Mouse (Mus musculus) adrenal gland (tissue): Measurements from ENCODE around the gene Cisd1.
"Not testable (repeated sequence)": the region's sequence is repeated elsewhere in the genome, so short reads cannot be mapped to it uniquely, and the experiment has no call there.

Experiments used
- intact Hi-C: fragments of 180-260 bp; cut with DNase I; formaldehyde crosslinking; loops from one replicate; pipeline ENCODE4 v1.15.1; 2025
- long read RNA-seq, 2 experiments: library from polyadenylated mRNA; unstranded; transcript quantifications; one replicate each; pipeline ENCODE4 v2.0.0; 2020; ENCODE audit warnings: borderline replicate concordance in 1 of 2; ENCODE audit not compliant: insufficient replicate concordance in 1 of 2

Cisd1 gene
- long read RNA-seq, experiment 1, transcript Cisd1-201 (3 exons, 1,084 nt), result major isoform, 103 of 104 reads
- long read RNA-seq, experiment 1, partial matches to known transcripts, result 1 of 104 reads
- long read RNA-seq, experiment 1, other reads (novel, unspliced or antisense), result 0 of 104 reads
- long read RNA-seq, experiment 2, transcript Cisd1-201 (3 exons, 1,084 nt), result major isoform, 144 of 144 reads
- long read RNA-seq, experiment 2, partial matches to known transcripts, result 0 of 144 reads
- long read RNA-seq, experiment 2, other reads (novel, unspliced or antisense), result 0 of 144 reads

DNA sequence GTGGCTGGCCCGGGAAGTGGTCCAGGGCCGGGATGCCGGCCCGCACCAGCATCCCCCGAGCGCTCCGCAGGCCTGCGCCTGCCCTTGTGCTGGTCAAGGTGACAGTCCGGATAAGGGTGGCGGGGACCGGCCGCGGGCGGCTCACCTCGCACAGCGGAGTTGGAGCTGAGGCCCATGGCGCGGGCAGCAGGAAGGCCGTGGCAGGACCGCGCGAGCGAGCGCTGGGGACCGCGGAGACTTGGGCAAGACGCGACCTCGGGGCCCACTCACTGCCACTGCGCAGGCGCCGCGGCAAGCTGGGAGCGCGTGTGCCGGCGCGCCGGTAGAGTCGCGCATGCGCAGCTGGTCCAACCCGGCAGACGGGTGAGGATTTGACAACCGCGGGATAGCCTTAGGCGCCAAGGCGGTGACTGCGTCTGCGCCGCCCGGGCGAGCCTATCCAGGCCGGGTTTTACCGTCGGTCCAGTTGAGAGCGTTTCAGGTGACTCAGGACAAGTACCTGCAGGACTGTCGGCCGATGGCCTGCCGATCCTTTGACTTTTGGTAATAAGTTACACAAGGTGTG is at the start of gene Cisd1:
Gene Cisd1 (minus strand): TSS at position 376 of the 565 bp plus-strand sequence.
- intact Hi-C loops, result no loop called here

- intact Hi-C loops, result no loop called here
These were observed 44.6 kb upstream of the Cisd1 start for GRCm38 (mm10) chr10:71389311-71389710.

- intact Hi-C loops, result no loop called here
These were observed 39.6 kb upstream of the Cisd1 start for GRCm38 (mm10) chr10:71384159-71385044.

- intact Hi-C loops, result not testable (repeated sequence)
These were observed 38.8 kb upstream of the Cisd1 start for GRCm38 (mm10) chr10:71383552-71383924.

DNA sequence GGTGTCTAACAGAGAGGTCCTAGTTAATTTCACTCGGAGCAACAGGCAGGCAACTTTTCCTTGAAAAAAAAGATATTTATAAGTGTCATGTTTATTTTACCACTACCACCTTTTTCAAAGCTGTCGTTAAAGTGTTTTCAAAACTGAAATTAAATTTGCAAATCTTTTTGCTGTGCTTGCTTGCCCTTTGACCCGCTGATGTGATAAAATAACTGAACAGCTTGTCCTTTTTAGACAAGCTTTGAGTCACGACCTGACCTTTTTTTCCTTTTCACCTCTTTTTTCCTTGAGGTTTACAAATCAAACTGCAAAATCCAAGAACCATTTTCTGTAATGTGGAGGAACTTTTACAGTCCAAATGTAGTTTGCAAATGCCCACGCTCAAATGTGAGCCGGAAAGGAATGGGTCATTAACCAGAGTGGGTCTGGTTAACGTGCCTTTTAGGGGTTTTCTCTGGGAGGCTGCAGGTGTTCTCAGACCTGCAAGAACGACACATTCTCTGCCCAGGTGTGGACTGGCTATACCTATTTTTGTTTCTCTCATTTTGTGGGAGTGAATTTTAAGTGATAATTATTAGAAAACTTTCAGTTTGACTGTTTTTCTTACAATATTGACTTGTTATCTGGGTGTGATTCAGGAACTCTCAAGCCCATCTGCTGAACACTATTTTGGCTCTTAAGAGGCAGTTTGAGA is 38.3 kb upstream of the Cisd1 start:
- intact Hi-C loops, result no loop called here

DNA sequence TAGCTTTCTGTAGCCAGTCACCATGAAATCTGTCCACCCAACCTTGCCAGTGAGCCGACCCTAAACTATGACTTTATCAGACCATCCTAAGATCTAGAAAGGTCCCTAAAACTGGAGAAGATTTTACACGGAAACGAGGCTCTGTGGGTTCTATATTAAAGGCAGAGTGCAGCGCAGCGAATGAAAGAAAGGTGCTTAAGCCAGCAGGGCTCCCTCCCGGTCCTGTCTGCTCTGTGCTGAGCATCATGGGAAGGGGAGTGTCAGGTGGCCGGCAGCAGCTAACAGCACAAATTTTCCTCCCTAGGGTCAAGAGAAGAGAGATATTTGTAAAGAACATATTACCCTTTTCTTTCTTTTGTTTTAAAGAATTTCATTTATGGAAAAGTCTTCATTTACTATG is 37.4 kb upstream of the Cisd1 start:
- intact Hi-C loops, result no loop called here

DNA sequence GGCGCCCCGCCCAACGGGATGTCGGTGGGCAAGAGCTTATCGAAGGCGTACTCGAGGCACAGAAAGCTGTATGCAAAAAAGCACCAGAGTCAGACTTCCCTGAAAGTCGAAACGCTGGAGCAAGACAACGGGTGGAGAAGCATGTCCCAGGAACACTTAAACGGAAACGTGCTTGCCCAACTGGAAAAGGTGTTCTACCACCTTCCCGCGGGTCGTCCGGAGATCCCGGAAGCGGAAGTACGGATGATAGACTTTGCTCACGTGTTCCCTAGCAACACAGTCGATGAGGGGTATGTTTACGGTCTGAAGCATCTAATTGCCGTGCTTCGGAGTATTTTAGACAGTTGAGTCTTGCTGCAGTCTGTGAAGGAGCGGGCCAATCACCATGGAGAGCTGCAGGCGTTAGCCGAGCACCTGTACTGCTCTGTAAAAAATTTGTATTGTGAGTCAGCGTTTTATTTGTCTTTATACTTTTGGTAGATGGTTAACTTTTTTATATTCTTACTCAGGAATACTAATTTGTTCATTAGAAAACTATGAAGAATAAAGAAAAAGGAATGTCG is 36.8 kb upstream of the Cisd1 start:
- intact Hi-C loops, result no loop called here

DNA sequence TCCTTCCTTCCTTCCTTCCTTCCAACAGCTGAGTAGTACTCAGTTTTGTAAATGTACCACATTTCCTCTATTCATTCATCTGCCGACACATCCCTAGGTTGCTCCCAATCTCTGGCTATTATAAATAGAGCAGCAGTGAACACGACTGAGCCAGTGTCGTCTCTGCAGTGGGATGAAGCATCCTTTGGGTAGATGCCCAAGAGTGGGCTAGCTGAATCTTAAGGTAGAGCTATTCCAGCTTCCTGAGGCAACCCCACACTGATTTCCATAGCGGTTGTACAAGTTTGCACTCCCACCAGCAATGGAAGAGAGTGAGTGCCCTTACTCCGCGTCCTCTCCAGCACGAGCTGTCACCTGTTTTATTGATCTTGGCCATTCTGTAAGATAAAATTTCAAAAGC is 35.7 kb upstream of the Cisd1 start:
- intact Hi-C loops, result no loop called here

DNA sequence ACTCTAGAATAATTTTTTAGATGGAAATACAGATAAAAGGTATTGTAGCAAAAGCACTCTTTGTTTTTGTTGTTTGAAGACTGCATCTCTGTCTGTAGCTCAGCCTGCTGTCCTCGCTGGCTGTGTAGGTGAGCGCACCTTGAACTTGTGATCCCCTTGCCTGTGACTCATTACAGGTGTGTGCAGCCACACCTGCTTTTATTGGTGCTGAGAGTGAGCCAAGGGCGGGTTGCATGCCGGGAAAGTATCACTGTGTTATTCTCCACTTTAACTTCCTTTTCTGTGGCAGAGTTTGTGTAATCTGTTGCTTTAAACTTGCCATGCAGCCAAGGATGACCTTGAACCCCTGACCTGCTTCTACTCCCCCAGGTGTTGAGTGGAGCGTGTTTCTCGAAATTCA is 31.3 kb upstream of the Cisd1 start:
- intact Hi-C loops, result no loop called here

- intact Hi-C loops, result no loop called here
These were observed 29.0 kb upstream of the Cisd1 start for GRCm38 (mm10) chr10:71373706-71374105.

DNA sequence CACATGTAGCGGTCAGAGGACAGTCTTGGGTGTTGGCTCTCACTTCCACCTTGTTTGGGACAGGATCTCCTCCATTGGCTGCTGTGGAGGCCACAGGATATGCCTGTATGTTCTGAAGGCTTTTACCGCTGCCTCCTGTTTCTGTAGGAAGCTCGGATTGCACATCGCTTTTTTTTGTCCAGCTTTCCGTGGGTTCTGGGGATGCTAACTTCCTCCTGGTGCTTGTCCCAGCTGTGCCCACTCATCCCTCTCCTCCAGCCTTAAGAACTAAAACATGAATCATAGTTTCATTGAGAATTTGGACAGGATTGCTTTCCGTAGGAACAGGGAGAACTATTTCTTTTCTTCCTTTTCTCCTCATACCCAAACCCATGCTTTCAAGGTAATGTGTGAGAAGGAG is 27.1 kb upstream of the Cisd1 start:
- intact Hi-C loops, result no loop called here

- intact Hi-C loops, result no loop called here
These were observed 24.7 kb upstream of the Cisd1 start for GRCm38 (mm10) chr10:71369466-71369865.

GRCm38 (mm10) chr10:71368128-71368940 is 23.6 kb upstream of the Cisd1 start:
- intact Hi-C loops, result no loop called here

DNA sequence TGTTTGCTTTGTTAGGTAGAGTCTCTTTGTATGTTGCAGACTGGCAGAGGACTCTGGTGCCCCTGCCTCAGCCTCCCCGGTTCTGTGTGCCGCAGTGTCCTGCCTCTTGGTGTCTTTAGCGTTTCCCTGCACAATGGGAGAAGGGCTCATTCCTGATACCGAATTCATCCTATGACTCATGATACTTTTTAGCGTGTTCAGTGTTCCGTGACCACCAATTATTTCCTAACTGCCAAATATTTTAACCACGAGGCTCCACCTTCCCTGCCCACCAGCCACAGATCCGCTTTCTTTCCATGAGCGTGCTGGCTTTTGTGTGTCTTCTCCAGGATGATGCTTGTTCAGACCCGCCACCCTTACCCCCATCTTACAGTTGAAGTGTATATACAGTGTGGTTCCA is 19.1 kb upstream of the Cisd1 start:
- intact Hi-C loops, result no loop called here

GRCm38 (mm10) chr10:71363440-71363839 is 18.7 kb upstream of the Cisd1 start:
- intact Hi-C loops, result no loop called here

GRCm38 (mm10) chr10:71361836-71362562 is 17.2 kb upstream of the Cisd1 start:
- intact Hi-C loops, result no loop called here

DNA sequence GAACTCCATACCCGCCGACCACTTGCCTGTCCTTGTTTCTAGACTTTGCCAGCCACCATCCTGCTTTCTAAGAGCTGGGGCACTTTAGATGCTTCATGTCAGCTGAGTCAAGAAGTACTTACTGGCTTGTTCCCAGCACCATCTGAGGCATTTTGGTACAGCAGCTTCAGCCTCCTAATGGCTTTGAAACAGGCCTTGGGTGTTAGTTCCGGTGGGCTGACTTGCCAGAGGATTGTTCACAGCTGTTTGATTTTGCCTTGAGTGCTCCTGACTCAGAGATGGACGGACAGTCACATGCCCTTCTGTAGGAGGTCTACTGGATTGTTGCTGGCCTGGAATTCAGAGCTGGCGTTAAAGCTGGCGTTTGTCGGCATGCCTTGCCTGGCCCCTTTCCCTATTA is 16.3 kb upstream of the Cisd1 start:
- intact Hi-C loops, result no loop called here

GRCm38 (mm10) chr10:71354947-71355346 is 10.2 kb upstream of the Cisd1 start:
- intact Hi-C loops, result no loop called here

GRCm38 (mm10) chr10:71353850-71354249 is 9.1 kb upstream of the Cisd1 start:
- intact Hi-C loops, result no loop called here

DNA sequence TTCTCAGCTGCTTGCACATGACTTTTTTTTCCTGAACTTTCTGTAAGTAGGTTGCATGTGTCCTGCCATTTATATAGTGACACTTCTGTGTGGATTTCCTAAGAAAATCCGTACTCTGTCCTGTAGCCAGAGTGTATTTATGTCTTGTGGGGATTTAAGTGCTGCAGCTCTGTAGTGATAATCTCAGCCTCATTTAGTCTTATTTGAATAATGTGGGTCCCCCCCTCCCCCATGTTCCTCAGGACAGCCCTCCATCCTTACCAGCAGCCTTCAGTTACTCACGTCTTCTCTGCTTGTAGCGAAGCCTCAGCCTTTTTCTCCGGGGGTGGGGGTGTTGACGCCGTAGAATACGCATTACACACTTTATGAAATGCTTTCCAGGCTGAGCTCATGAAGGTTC is 6.5 kb upstream of the Cisd1 start:
- intact Hi-C loops, result no loop called here
